Mouse (Mus musculus) lung, postnatal 4 days (tissue): ENCODE data around the gene Adamts8.
A peak's percentile ranks its signal among the peaks of the same experiment; 100 is the strongest.

Source experiments
- DNase-seq, 2 experiments: peaks; one replicate each; pipeline ENCODE4 v3.0.0; 2021

Gene Adamts8

DNA sequence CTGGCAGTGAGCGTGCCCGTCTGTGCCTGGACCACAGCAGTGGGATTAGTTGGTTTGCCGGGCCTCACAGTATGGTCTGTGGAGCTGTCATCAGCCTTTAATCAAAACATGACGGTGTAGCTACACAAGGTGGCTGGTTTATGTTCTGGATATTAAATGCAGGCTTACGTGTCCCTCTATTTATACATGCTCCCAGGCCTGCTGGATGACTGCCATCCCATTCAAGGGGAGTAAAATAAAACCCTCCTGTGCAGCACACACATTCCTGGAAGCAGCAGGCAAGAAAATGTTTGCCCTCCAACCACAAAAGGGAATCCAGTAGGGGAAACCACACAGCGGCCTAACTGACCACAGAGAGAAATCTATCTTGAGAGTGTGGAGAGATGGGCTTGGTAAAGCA, 43.4 kb downstream of the Adamts8 start:
- DNase-seq: no peak

DNA sequence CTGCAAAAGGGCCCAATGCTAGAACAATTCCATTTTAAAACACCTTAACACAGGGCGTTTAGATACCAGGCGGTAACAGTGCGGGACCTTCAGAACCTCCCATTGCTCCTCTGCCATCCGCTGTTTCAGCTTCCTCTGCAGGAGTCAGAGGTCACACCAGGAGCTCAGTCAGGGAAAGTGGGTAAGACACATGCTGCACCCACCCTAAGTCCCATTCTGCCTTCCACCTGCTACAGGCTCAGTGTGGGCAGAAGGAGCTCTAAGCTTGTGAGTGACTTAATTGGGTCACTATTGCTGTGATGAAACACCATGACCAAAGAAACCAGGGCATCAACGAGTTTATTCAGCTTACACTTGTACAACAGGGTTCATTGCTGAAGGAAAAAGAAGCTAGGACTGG, 50.7 kb downstream of the Adamts8 start:
- DNase-seq: no peak

DNA sequence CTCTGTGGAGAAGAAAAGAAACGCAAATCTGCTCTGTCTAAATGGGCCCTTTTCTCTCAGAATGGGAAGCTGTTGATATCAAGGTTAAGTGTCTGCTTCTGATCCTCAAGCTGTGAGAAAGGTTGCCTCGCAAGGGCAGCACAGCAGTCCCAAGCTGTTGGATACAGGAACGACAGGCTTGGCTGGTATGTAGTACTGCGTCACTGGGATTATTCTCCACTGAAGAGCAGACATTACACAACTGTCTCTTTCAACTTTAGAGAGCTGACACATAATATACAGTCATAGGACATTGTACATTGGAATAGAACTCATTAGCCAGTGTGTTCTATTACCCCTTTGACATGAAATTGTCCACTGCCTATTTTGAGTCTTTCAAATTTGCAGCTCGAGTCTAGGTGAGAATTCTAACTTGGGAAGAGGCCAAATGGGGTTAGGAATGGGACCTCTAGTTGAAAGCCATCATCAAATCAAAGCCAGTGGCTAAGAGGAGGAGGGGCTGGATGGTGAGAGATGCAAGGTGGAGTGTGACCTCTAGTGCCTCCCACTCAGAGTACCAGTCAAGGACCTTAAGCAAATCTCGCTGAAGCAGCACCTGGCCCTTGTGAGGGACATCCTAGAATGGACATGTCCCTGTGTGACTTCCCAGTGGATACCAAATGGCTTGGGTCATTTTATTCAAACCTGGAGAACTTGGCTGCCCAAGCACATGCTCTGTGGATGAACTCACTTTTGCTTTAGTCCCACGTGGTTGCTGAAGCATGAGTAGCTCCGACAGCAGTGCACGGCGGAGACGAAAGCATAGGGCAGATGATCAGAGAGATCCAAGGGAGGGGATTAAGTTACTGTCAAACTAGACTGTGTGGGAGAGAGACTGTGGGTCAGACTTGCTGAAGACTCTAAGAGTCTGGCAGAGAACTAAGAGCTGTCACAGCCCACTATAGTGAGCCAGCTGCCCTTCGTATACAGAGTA, 54.5 kb downstream of the Adamts8 start:
- DNase-seq: peak in 1 of 2 experiments; percentile 23

DNA sequence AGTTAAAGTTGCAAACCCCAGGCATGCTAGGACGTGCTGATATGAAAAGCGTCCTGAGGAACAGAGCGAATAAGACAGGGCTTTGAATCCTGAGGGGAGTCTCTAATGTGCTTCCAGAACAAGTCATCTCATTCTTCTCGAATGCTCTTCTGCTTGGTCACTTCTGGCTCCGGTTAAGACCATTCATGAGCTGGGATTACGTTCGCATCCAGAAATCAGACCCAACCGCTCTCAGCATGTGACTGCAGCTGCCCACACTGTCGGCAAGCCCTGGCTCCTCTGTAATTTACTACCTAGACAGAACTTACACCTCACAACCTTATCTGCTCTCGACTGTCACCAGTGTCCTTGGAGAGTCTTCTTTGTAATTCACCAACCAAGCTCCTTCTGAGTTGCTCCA, 58.3 kb downstream of the Adamts8 start:
- no peak for DNase-seq

DNA sequence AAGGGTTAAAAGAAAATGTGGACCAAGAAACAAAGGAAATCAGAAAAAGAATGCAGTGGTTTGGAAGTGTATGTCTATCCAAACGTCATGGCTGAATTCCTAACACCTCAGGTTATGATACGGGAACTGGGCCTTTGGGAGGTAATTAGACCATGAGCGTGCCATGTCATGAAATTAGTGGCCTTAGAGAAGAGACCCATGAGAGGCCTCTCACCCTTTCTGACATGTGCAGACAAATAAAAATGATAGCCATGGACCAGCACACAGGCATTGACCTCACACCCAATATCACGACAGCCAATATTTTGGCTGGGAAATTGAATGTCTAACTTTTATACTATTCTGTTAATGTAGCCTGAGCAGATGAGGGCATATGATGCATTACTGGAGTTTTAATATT, 60.2 kb downstream of the Adamts8 start:
- DNase-seq: no peak

DNA sequence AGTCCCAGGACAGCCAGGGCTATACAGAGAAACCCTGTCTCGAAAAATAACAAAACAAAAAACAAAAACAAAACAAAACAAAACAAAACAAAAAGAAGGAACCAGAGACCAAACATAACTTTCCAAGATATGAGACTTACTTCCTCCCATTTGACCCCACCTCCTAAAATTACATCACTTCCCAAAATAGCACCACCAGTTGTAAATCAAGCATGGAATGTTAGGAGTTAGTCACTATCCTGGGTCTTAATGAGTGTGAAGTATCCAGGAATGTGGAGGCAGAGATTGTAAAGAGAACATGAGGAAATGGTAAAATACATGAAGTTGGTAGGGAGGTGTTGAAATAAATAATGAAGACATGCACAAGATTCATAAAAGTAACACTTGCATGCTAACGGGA, 67.0 kb downstream of the Adamts8 start:
- no peak for DNase-seq

DNA sequence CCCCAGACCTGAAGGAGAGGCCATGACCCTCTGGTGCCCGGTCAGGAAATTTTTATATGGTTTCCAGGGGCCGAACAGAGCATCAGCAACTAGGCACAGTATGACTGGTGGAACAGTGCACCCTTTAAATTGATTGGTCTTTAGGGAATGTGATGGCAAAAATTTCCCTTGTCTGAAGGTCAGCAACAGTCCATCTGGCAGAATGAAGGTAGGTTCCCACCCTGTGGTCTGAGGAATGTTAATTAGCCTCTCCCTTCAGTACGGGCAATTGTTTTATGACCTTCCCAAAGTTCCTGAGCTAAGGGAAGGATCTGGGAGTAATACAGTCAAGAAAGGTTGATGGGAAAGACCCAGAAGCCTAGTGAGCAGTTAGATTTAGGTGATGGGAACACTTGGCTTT, 67.7 kb downstream of the Adamts8 start:
- no peak for DNase-seq

DNA sequence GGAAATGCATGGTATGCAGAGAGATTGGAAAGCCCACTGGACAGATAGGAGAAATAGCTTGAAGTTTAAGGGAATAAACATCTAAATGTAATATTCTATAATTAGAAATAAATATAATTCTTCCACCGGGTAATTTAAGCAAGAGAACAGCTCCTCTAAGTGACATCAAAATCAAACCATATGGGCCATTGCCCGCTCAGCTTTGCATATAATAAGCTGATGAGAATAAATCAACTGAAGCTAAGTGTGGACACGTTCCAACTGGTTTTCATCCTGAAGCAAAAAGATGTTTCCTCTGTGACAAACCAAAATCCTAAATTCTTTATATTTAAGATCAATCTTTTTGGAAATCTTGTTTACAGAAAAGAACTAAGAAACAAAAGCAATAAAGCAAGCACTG, 68.4 kb downstream of the Adamts8 start:
- no peak for DNase-seq

DNA sequence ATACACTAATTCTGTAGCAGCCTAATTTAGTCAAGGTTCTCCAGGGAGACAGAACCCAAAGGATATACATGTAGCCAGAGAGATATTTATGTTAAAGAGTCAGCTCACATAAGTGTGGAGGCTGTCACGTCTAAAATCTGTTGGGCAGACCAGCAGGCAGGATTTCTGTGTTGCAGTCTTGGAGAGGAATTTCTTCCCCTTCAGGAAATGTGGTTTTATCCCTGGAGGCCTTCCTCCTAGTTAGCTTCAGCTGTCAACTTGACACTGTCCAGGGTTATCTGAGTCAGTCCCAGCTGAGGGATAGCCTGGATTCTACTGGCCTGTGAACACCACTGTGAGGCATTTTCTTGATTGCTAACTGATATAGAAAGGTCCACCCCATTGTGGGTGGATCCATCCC, 69.2 kb downstream of the Adamts8 start:
- no peak for DNase-seq

DNA sequence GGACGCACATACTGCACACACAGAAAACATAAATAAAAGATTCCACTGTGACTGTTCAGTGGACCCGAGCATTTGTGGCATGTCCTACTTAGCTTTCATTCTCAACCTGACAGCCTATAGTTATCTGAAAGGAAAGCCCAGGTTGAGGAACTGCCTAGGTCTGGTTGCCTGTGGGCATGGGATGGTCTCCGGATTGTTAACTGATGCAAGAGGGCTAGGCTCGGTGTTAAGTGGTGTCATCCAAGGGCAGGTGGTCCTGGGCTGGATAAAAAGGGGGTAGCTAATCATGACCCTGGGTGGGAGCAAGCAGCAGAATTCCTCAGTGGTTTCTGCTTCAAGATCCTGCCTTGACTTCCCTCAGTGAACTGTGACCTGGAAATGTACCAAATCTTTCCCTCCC, 70.3 kb downstream of the Adamts8 start:
- DNase-seq: no peak

DNA sequence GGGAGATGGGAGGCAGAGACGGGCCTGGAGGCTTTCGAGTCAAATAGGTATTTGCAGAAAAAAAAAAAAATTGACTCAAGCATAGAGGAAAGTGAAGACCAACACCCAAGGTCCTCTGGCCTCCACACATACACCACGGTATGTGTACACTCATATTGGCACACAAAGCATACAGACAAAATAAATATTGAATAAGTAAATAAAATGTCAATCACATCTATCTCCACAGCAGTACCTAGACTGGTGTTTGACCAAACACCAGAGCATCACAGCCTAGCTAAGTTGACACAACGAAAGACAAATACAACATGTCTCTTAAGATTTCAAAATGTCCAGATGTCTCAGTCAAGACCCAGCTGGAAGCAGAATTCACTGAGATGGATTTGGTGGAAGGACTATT, 71.1 kb downstream of the Adamts8 start:
- no peak for DNase-seq
